Mouse (Mus musculus): ENCODE results near the gene Htra3.

GRCm38 (mm10) chr5:35689374-35689773 is 9.8 kb upstream of the Htra3 start:
- no peak for TF ChIP-seq CTCF (IDR thresholded peaks at IDR 0.05; ENCODE audit: low read depth)
- TF ChIP-seq EP300 (IDR thresholded peaks at IDR 0.05; ENCODE audit: low read depth): no peak

Data from liver, postnatal 0 days (tissue).